Mouse (Mus musculus) left cerebral cortex, postnatal 10 days (tissue): Measurements from ENCODE around the gene Muc1. TPM values are rescaled to one million over a fixed set of nuclear protein-coding genes. Genes with fewer than 3 reads are reported as not detected.

Source experiments
- DNase-seq, 2 experiments: peaks; one replicate each; pipeline ENCODE4 v3.0.0; 2021 to 2022; ENCODE audit warnings: low spot score in 2 of 2, mixed read lengths in 1 of 2; ENCODE audit errors: extremely low spot score in 1 of 2
- intact Hi-C: fragments of 180-260 bp; cut with DNase I; formaldehyde crosslinking; loops from one replicate; pipeline ENCODE4 v1.15.1; 2025
- microRNA-seq: library from miRNA; unstranded; fragments of <30 nt; microRNA quantifications from one replicate; pipeline ENCODE4 v1.2.0, GENCODE M21; 2022
- total RNA-seq, 2 experiments: library from RNA; stranded (reverse); gene quantifications; 2 replicates each; pipeline ENCODE4 v1.2.3; 2021

The Muc1 gene
- total RNA-seq, 2 experiments from 2014 or later, result 0.58 to 1.8 TPM

DNA sequence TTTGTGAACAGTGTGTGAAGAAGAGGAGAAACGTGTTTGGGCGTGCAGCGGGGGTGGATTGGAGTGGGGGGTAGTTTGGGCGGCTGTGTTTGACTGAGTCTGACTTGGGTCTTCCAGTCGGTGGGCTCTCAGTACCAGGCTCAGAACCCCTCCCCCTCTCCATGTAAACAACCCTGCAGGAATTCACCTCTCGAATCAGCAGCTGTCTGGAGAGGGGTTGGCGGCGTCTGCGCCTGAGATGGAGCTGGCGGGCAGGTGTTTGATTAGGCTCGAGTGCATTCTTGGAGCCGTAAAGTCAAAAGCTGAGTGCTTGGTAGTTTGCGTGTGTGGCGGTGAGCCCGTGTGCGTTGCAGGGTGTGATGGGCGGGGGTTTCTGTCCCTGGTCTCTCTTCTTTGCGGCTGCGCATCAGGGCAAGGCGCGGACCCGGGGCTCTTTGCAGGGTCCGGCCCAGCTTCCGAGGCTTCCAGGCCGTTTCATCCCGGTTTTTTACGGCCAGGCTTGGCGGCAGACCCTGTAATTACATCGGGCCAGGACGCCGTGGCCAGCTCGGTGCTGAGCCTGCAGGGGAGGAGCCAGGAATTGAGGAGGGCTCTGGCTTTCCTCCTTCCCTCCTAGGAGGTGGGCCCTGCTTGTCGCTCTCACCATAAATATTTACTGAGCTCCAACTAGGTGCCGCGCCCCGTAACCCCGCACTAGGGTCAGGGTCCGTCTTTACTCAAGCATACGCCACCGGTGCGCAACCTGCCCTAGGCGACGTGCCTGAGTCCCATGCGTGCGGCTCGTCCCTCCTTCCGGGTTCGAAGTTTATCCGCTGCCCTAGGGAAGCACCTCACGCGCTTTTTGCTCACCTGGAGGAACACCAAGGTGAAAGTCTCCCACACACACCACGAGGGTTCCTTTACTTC lies 52.0 kb downstream of the Muc1 start, which contains the start of gene Efna1:
Gene Efna1 (minus strand): TSS at position 537 of the 906 bp plus-strand sequence.
- intact Hi-C loops, result loop anchor here (5.0 kb wide), 1 partner anchor 34 kb away; the partner anchor contains the start of genes Krtcap2 and Trim46
- DNase-seq, result peak in 1 of 2 experiments; percentile 74

DNA sequence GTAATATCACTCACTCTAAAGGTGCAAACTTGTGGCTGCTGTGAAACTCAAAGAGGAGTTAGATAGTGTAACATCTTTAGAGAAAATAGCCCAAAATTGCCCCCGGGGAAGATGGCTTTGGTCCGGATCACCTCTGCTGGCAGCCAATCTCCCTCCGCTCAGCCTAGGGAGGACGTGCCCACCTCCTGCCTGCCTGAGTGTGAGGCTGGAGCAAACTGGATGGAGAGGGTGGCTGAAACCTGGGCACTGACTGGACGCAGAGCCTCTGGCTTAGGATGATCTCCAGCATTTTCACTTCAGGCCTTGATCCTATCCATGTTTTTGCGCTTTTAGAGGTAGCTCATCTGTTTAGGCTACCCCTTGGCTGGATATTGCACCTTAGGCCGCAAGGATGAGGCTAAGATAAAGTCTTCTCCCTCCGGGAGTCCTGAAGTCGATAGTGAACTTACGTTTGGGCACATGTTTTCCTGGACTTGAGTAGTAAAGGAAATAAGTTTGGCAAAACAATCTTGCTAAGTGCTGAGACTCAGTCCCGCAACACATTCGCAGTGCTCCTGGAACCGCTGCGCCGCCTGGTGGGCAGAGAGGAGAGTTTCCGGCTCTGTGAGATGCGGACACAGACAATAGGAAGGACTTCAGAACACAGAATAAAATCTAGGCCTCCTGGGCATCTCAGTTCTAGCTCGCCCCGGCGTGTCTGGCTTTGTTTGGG lies 52.9 kb downstream of the Muc1 start:
- intact Hi-C loops, result loop anchor here (5.0 kb wide), 1 partner anchor 34 kb away; the partner anchor contains the start of genes Krtcap2 and Trim46
- DNase-seq, result peak; percentile 76 to 86

DNA sequence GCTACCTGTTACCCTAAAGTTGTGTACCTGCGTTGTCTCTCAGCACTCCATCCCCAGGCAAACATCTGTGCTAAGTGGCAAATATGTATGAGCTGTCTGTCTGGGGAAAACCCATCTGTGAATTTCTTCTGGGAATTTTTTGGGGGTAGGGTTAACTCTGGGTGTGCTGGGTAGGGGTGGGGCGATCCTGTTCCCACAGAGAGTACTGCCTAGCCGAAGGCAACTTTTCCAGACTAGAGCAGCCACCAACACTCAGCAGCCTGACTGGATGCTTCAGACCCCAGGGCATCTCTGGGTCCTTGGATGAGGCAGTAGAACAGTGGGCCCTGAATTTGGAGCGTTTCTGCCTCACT lies 53.4 kb downstream of the Muc1 start:
- intact Hi-C loops, result loop anchor here (5.0 kb wide), 1 partner anchor 35 kb away; the partner anchor contains the start of genes Krtcap2 and Trim46
- DNase-seq, result no peak

Small RNA genes within 50 kb of the gene (microRNA-seq; reads per million reads assigned to microRNA genes)
- gene Mir92b, result 4,822 reads per million, percentile 91 among the genes with 10 or more reads in this experiment

Other genes with a start within 250 kb of the Muc1 start
- gene Rusc1, start 135.7 kb upstream of the Muc1 start, total RNA-seq, result 100 to 1,000 TPM; 208 to 210 TPM
- gene Gm43738, start 128.0 kb upstream of the Muc1 start, total RNA-seq, result under 1 TPM in 1 of 2 experiments, not detected in 1; 0.19 TPM
- gene Fdps, start 127.1 kb upstream of the Muc1 start, total RNA-seq, result 100 to 1,000 TPM; 165 to 177 TPM
- not detected for gene Pklr, start 92.9 kb upstream of the Muc1 start, total RNA-seq
- 10 to 100 TPM; 37.0 to 48.6 TPM for gene Hcn3, start 68.9 kb upstream of the Muc1 start, total RNA-seq
- 10 to 100 TPM; 42.3 to 47.3 TPM for gene Clk2, start 64.3 kb upstream of the Muc1 start, total RNA-seq
- gene Scamp3, start 51.6 kb upstream of the Muc1 start, total RNA-seq, result 10 to 100 TPM; 80.5 to 81.1 TPM
- 10 to 100 TPM; 59.6 to 66.2 TPM for gene Fam189b, start 45.9 kb upstream of the Muc1 start, total RNA-seq
- gene Gba, start 26.1 kb upstream of the Muc1 start, total RNA-seq, result 10 to 100 TPM; 66.2 to 68.0 TPM
- gene Thbs3, start 13.9 kb upstream of the Muc1 start, total RNA-seq, result 10 to 100 TPM; 27.8 to 31.4 TPM
- gene Mtx1, start 2.0 kb upstream of the Muc1 start, total RNA-seq, result 100 to 1,000 TPM in 1 of 2 experiments, 10 to 100 TPM in 1; 98.6 to 102 TPM
- gene Krtcap2, start 16.9 kb downstream of the Muc1 start, total RNA-seq, result 10 to 100 TPM; 72.1 to 92.1 TPM
- 100 to 1,000 TPM; 112 to 118 TPM for gene Trim46, start 17.3 kb downstream of the Muc1 start, total RNA-seq
- 10 to 100 TPM; 47.1 to 51.1 TPM for gene Dpm3, start 30.3 kb downstream of the Muc1 start, total RNA-seq
- 10 to 100 TPM; 17.9 to 22.3 TPM for gene Slc50a1, start 41.5 kb downstream of the Muc1 start, total RNA-seq
- gene Efna1, start 52.1 kb downstream of the Muc1 start, total RNA-seq, result 1 to 10 TPM; 3.3 to 4.4 TPM
- gene Efna3, start 93.9 kb downstream of the Muc1 start, total RNA-seq, result 10 to 100 TPM; 47.7 to 56.7 TPM
- 1 to 10 TPM in 1 of 2 experiments, under 1 TPM in 1; 0.34 to 1.1 TPM for gene Efna4, start 109.0 kb downstream of the Muc1 start, total RNA-seq
- 10 to 100 TPM; 93.0 to 96.9 TPM for gene Adam15, start 120.9 kb downstream of the Muc1 start, total RNA-seq
- under 1 TPM; 0.39 to 0.41 TPM for gene Dcst2, start 132.9 kb downstream of the Muc1 start, total RNA-seq
- gene Dcst1, start 136.2 kb downstream of the Muc1 start, total RNA-seq, result not detected
- 1 to 10 TPM; 6.9 TPM for gene Zbtb7b, start 165.7 kb downstream of the Muc1 start, total RNA-seq
- not detected for gene Lenep, start 173.7 kb downstream of the Muc1 start, total RNA-seq
- gene Flad1, start 182.8 kb downstream of the Muc1 start, total RNA-seq, result 10 to 100 TPM; 31.9 to 32.7 TPM
- 1 to 10 TPM; 7.4 to 8.0 TPM for gene Cks1b, start 189.3 kb downstream of the Muc1 start, total RNA-seq
- gene Shc1, start 189.4 kb downstream of the Muc1 start, total RNA-seq, result 10 to 100 TPM; 12.2 to 13.8 TPM
- 10 to 100 TPM; 46.0 to 50.6 TPM for gene Pygo2, start 201.2 kb downstream of the Muc1 start, total RNA-seq
- gene Pbxip1, start 207.6 kb downstream of the Muc1 start, total RNA-seq, result 10 to 100 TPM; 32.8 to 33.8 TPM
- 10 to 100 TPM; 43.4 to 45.9 TPM for gene Pmvk, start 225.5 kb downstream of the Muc1 start, total RNA-seq